Mouse (Mus musculus) neutrophil, adult 5-6 weeks (primary cell): ENCODE measurements at regions not wholly inside any gene's neighbourhood (a gene's known extent, or its start where the extent isn't known, plus 50 kb on each side); places are given as distances from the start of the nearest gene placed in this dataset.

Experiments
- ATAC-seq: fragments of 151-379, 151-347 bp; 2 replicates; pipeline ENCODE4 v1.8.0; 2017; ENCODE audit warnings: mild to moderate bottlenecking, moderate TSS enrichment; ENCODE audit not compliant: insufficient number of reproducible peaks, poor library complexity, low FRiP score, severe bottlenecking; ENCODE audit errors: extremely low read depth

DNA sequence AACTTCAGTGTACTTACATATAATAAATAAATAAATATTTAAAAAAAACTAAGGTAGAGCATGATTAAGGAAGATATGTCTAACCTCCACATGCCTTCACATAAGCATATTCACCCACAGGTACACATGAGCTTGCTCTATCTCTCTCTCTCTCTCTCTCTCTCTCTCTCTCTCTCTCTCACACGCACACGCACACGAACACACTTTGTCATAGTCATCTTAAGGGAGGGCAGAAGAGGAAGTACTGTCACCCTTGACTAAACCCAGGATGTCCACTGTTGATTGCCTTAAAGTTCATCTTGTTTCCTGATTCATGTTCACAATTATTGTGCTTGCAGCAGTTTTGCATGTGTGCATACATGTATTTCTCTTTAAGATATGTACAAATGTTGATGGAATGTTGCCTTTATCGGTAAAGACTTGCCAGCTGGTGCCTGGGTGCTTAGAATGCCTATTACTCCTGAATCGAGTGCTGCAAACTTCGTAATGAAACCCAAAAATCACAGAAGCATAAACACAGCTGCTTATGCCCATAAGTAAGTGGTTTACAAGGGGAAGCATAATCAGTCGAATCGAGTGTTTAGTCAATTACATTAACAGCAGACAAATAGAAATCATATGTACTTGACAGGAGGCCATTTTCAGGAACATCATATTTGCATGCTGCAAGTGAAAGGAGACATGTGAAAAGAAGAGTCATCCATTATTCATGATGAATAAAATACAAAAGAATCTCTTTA lies 84.3 kb downstream of the Tmem168 start:
- ATAC-seq: peak; percentile 44; the same call in 1 of the 2 replicates

DNA sequence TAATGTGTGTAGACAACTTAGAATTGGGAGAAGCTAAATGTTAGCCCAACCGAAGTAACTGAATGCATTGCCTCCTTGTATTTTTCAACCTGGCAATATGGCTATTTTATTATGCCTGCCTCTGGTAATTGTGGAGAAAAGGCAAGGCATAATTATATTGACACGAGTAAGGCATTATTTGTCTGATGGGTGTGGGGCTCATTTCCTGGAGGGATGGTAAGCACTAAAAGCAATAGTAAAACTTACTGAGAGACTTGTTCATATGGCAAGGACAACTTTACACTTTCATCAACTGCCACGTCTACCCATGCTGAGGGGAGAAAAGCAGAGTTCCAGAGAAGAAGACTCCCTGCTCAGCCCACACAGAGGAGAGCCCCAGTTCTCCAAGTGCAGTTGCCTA lies 93.8 kb downstream of the Tmem168 start:
- no peak for ATAC-seq

DNA sequence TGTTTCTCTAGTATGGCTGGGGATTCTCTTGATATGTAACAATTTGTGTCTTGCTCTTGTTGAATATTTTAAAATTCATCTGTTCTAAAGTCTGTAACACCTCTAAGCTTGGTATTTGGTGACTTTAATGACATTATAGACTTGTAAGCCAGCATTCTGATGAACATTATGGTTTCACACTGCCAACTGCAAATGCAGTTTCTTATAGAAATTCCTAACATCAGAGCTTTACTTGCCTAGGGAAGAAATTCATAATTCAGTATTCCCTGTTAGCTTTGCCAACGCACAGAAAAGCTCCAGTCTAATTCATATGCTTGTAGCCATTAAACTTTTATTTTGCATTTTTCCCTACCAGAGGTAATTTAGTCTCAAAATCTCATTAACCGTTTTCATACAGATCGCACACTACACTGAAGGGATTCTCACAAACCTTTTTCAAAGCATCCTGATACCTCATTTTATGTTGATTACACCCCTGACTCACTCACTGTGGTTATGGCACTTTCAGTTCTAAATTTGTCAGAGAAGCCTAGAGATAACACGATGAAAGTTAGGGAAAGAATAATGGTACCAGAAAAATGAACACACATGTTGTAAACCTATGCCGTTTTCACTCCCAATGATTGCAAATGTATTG lies 131.3 kb downstream of the Tmem168 start:
- ATAC-seq: no peak

- no peak for ATAC-seq
Observed at GRCm38 (mm10) chr6:13449160-13449787, 158.6 kb downstream of the Tmem168 start.

GRCm38 (mm10) chr6:13413768-13414167 lies 189.0 kb upstream of the Vwde start:
- ATAC-seq: no peak

DNA sequence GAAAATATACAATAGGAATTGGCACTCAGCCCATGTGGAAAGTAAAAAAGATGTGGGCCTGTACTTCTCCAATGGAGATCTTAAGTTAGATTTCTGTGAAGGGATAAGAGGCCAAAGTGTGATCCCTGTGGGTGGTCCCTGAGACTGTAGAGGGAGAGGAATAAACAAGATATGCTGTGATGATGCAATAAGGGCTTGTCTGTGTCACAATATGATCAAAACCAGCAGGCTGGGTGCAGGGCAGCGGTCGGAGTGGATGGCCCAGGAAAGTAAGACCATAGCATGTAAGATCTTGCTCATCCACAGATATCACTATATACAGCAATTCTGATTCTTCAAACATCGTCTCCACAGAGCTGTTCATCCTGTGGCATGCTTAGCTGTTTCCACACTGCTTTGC lies 188.3 kb upstream of the Vwde start:
- ATAC-seq: no peak

GRCm38 (mm10) chr6:13384469-13384868 lies 159.7 kb upstream of the Vwde start:
- no peak for ATAC-seq

DNA sequence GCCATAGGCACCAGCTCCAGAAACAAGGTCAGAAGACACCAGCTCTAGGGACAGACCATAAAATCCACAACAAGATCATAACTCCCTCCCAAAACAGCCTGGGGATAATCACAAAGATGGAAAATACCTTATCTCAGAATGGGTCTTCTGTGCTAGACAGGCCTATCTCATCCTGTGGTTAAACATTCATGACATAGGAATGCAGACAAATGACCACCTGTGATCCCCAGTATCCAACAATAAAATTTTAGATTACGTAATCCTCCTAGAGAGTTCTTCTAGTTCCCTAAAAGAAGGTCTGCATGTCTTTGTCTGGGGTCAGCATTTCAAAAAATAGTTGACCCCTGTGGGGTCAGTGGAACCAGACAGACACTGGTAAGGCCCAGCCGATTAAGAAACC lies 158.4 kb upstream of the Vwde start:
- no peak for ATAC-seq

GRCm38 (mm10) chr6:13380819-13381218 lies 156.1 kb upstream of the Vwde start:
- no peak for ATAC-seq

DNA sequence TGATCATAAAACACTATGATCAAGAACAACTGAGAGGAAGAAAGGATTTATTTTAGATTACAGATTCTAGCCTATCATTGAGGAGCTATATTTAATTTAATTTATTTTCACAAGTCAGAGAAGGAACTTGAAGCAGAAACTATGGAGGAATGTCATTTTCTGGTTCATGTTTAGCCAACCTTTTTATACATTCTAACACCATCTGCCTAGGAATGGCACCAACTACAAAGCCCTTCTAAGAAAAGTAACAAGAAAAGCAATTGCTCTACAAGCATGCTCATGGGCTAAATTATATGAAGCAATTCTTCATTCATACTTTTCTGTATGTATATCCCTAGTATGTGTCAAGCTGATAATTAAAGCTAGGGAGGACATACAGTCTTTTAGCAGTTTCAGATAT lies 155.0 kb upstream of the Vwde start:
- no peak for ATAC-seq

DNA sequence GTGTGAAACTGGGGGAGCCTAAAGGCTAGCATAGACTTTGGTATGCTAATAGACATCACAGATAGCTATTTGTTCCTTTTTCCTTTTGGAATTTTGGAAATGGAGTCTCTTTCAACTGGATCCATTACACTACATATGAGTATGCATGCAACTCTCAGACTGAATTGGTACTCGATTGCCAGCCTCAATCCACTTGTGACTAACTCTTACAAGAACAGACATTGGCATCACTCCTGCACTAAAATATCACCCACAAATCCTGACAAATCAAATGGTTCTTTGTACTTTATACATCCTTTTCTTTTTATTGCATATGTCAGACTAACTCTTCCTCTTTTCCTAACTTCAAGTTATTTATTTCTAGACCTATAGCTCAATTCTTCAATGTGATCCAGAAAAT lies 149.1 kb upstream of the Vwde start:
- ATAC-seq: no peak

DNA sequence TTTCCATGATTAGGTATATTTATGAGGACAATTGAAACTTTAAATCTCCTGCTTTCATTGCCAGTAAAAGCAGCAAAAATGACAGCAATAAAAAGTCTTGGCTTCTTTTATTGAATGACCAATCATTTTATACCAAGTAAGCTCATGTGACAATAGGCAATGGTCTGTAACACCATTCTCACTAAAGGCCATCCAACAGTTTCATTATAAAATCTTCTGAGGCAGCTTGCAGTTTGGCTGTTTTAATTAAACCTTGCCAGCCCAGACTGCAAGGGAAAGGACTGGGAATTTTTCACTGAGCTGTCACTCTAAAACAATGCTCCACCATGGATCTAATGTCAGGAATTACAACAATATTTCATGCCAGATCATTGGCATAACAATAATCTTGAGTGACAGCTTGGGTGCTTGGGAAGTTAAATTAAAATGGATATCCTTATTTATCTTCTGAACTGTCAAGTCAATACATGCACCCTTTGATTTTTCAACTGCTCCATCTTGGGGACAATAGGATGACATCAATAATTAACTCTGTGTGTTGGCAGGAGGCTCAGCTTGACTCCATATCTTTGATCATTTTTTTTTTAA lies 145.0 kb upstream of the Vwde start:
- ATAC-seq: no peak
